Mouse (Mus musculus) small intestine, adult 2 months (tissue): ENCODE results near the gene Gch1. TPM values are rescaled to one million over a fixed set of nuclear protein-coding genes. Genes with fewer than 3 reads are reported as not detected.
A peak's percentile ranks its signal among the peaks of the same experiment; 100 is the strongest.

ENCODE experiments used
- H3K27ac ChIP-seq: fragments of 200-500 bp; 2 replicates; pipeline ENCODE4 v1.5.1; 2012; ENCODE audit warnings: low read depth, low read length, control low read depth, inconsistent platforms; ENCODE audit not compliant: insufficient read depth
- H3K27me3 ChIP-seq: fragments of 200-500 bp; 2 replicates; pipeline ENCODE4 v1.6.1; 2012; ENCODE audit warnings: mild to moderate bottlenecking, moderate library complexity, low read length, inconsistent platforms; ENCODE audit not compliant: control insufficient read depth, insufficient read depth
- H3K36me3 ChIP-seq: fragments of 200-500 bp; 2 replicates; pipeline ENCODE4 v1.6.1; 2012; ENCODE audit warnings: mild to moderate bottlenecking, low read length, control low read depth, inconsistent platforms; ENCODE audit not compliant: control insufficient read depth, insufficient read depth
- H3K4me1 ChIP-seq: fragments of 200-500 bp; 2 replicates; pipeline ENCODE4 v1.6.1; 2012; ENCODE audit warnings: low read length, inconsistent platforms, mixed read lengths; ENCODE audit not compliant: control insufficient read depth, insufficient read depth, insufficient read length
- H3K4me3 ChIP-seq: fragments of 200-500 bp; 2 replicates; pipeline ENCODE4 v1.5.1; 2012; ENCODE audit warnings: low read depth, mild to moderate bottlenecking, control low read depth, inconsistent platforms, low read length, moderate library complexity
- CTCF ChIP-seq: fragments of 200-500 bp; IDR thresholded peaks from 2 replicates; pipeline ENCODE4 v1.5.1; 2012; ENCODE audit warnings: low read depth, mild to moderate bottlenecking, control low read depth, inconsistent platforms, low read length, moderate library complexity, mixed read lengths; ENCODE audit not compliant: insufficient replicate concordance, insufficient read length; ENCODE audit errors: extremely low read depth
- POLR2A ChIP-seq: fragments of 200-500 bp; IDR thresholded peaks from 2 replicates; pipeline ENCODE4 v1.6.1; 2012; ENCODE audit warnings: low read depth, mild to moderate bottlenecking, control low read depth, inconsistent platforms, low read length, moderate library complexity
- WGBS: fragments of 180-500 bp; shearing (Covaris S2); methylation state at CpG from one replicate; pipeline ENCODE4 v1.1.7; 2018; 5-methylcytosine and 5-hydroxymethylcytosine counted together
- polyA plus RNA-seq: library from polyadenylated mRNA; depleted of rRNA; stranded (reverse); fragments of >200 nt; gene quantifications from 2 replicates; pipeline ENCODE4 v1.2.3, GENCODE M21; 2012

The Gch1 gene
- polyA plus RNA-seq, 1 experiment, result 35.7 TPM

DNA sequence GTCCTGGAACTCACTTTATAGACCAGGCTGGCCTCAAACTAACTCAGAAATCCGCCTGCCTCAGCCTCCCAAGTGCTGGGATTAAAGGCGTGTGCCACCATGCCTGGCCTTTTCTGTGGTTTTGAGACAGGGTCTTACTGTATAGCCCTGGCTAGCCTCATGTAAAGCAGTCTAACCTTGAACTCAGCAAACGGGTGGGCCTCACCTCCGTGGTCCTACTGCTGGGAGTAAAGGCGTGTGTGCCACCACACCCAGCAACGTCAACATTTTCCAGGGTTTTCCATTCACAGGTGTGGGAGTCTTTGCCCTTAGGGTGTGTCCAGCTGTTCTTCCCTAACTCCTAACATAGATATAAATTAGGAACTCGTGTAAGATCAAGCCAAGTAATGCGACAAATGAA is 36.7 kb upstream of the Gch1 start:
- Histone ChIP-seq H3K36me3 (no peaks in the 10 kb centered on the region), H3K4me1 (no peaks in the 10 kb centered on the region), H3K27me3 (no peaks in the 10 kb centered on the region), H3K4me3 (no peak overlapping the region), H3K27ac (no peak overlapping the region)
- 58% methylated on average over 8 of the region's 8 CpGs for WGBS
- TF ChIP-seq CTCF, result no peak
- TF ChIP-seq POLR2A, result no peak

- Histone ChIP-seq H3K4me1 (no peaks in the 10 kb centered on the region), H3K4me3 (no peak overlapping the region), H3K36me3 (no peaks in the 10 kb centered on the region), H3K27ac (no peak overlapping the region), H3K27me3 (no peaks in the 10 kb centered on the region)
- TF ChIP-seq POLR2A (no peak), CTCF (peak; percentile 34; the same call in 1 of the 2 replicates)
- 77% methylated on average over 10 of the region's 10 CpGs for WGBS
Observed at GRCm38 (mm10) chr14:47224476-47225325, 35.5 kb upstream of the Gch1 start.

DNA sequence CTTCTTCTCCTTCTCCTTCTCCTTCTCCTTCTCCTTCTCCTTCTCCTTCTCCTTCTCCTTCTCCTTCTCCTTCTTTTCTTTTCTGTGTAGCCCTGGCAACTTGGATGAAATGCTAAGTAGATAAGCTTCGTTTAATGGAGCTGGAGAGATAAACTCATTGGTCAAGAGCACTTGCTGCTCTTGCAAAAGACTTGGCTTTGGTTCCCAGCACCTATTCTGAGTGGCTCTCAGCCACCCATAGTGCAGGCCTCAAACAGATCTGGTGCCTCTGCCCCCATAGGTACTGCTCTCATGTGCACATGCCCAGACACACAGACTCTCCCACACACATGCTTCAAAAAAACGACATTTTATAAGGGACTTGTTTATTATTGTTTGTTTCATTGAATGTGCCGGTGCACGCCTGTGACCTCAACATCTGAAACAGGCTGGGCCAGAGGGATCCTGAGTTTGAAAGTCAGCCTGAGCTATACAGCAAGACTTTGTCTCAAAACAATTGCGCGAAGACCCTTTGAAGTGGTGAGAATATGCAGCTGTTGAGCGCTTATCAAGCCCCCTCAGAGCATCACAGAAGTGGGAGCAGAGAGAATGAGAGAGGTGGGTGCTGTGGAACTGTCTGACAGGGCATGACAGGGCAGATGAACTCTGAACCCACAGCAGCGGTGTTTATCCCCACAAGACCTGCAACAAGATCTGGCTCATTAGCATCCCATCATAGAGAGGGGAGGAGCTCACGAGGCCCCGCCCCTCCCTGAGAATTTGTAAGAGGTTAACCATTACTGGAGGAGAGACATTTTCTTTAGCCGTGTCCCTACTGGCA is 33.6 kb upstream of the Gch1 start:
- Histone ChIP-seq H3K36me3 (no peaks in the 10 kb centered on the region), H3K27me3 (no peaks in the 10 kb centered on the region), H3K4me1 (no peaks in the 10 kb centered on the region), H3K4me3 (no peak overlapping the region), H3K27ac (no peak overlapping the region)
- TF ChIP-seq POLR2A (no peak), CTCF (no peak)
- WGBS, result 69% methylated on average over 11 of the region's 11 CpGs

- Histone ChIP-seq H3K36me3 (no peaks in the 10 kb centered on the region), H3K4me1 (no peaks in the 10 kb centered on the region), H3K27me3 (no peaks in the 10 kb centered on the region), H3K27ac (no peak overlapping the region), H3K4me3 (no peak overlapping the region)
- 83% methylated on average over 11 of the region's 11 CpGs for WGBS
- TF ChIP-seq CTCF, result no peak
- no peak for TF ChIP-seq POLR2A
Observed at GRCm38 (mm10) chr14:47221567-47221966, 32.4 kb upstream of the Gch1 start.

DNA sequence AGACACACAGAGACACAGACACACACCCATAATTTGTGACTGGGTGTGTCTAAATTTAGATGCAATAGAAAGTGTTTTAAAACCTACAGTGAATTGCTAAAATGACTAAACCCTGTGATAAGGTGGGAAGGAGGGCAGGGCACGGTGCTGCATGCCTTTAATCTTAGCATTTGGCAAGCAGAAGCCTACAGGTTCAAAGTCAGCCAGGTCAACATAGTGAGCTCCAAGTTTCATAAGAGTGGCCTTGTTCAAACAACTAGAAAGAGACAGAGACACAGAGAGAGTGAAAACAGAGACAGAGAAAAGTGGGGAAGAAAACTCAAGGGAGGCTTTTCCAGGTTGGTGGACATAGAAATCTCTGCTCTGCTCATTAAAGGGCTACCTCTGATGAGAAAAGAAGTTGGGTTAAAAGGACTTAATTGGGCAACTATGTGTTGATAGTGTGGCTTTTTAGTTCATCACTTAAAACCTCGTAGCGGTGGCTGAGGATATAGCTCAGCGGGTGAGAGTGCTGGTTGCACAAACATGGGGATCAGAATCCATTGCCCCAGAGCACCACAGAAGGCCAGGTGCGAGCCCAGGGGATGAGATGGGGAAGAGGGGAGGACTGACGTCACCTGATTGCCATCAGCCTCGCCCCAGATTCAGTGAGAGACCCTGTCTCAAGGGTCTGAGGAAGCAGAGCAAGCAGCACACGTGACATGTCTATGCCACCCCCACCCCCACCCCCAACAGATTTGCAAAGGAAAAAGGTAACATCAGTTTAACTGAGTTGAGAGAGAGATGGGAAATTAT is 31.2 kb upstream of the Gch1 start:
- 83% methylated on average over 8 of the region's 8 CpGs for WGBS
- Histone ChIP-seq H3K4me1 (no peaks in the 10 kb centered on the region), H3K27me3 (no peaks in the 10 kb centered on the region), H3K27ac (no peak overlapping the region), H3K4me3 (no peak overlapping the region), H3K36me3 (no peaks in the 10 kb centered on the region)
- TF ChIP-seq CTCF, result no peak
- no peak for TF ChIP-seq POLR2A

DNA sequence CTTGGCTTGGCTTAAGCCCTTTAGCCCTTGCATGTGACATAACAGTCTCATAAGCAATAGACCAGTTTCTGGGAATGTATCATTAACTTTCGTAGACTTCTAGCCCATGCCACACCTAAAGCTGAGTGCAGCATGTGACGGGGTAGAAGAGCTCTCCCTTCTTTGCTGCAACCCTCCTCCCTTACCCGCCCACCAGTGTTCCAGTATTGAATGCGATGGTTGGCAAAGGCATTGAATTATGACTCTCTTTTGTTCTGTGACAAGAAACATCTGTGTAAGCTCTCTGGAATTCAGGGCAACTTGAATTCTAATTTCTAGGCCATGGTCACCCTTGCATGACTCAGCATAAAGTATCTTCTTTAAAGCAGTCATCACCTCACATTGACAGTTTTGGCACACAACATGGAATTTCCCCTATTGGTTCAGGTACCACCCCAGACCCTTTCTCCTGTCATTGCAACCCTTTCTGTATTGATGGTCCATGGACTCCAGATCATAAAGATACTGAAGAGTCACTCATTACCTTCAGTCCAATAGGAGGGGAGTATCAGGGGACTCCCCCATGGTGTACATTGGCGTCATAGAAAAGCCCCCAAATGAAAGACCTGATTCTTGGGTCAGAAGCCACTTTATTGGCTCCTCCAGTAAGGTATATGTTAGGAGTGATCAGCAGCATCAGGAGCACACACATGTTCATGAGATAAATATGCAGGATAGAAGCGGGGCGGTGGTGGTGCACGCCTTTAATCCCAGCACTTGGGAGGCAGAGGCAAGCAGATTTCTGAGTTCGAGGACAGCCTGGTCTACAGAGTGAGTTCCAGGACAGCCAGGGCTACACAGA is 29.8 kb upstream of the Gch1 start:
- Histone ChIP-seq H3K27ac (no peak overlapping the region), H3K4me3 (no peak overlapping the region), H3K36me3 (no peaks in the 10 kb centered on the region), H3K27me3 (no peaks in the 10 kb centered on the region), H3K4me1 (no peaks in the 10 kb centered on the region; the same call in 1 of the 2 replicates)
- 88% methylated on average over 9 of the region's 9 CpGs for WGBS
- no peak for TF ChIP-seq POLR2A
- no peak for TF ChIP-seq CTCF
